Mouse (Mus musculus): ENCODE measurements around the gene Iqcd.

DNA sequence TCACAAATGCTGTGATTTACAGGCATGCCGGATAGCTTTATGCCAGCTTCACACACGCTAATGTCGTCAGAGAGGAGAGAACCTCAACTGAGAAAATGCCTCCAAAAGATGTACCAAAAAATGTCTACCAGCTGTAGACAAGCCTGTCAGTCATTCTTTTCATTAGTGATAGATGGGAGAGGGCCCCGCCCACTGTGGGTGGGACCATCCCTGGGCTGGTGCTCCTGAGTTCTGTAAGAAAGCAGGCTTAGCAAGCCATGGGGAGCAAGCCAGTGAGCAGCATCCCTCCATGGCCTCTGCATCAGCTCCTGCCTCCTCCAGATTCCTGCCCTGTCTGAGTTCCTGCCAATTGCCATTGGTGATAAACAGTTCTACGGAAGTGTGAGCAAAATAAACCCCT lies 46.8 kb downstream of the Iqcd start:
- TF ChIP-seq CTCF (IDR thresholded peaks at IDR 0.05; ENCODE audit: low read depth, low read length) (no peak), POLR2A (IDR thresholded peaks at IDR 0.05; ENCODE audit: extremely low read depth, insufficient read depth, low read length) (no peak)
